Mouse (Mus musculus): ENCODE measurements around the gene Zfp30. TPM values are rescaled to one million over a fixed set of nuclear protein-coding genes. Genes with fewer than 3 reads are reported as not detected.

Gene Zfp30
- 1 to 10 TPM; 6.8 to 7.3 TPM for total RNA-seq (2021)
- long read RNA-seq, experiment 1, transcript Zfp30-201 (5 exons, 3,558 nt) = major isoform, 5 of 20 reads
- long read RNA-seq, experiment 1, partial matches to known transcripts = 10 of 20 reads
- long read RNA-seq, experiment 1, other reads (novel, unspliced or antisense) = 4 of 20 reads
- long read RNA-seq, experiment 2, partial matches to known transcripts = 2 of 6 reads
- long read RNA-seq, experiment 2, other reads (novel, unspliced or antisense) = 3 of 6 reads

GRCm38 (mm10) chr7:29783871-29784551 lies at the start of gene Zfp30:
Gene Zfp30 (plus strand): TSS chr7:29783998.
- DNase-seq (ENCODE audit: low spot score in 2 of 2) = peak; percentile 51 to 71

DNA sequence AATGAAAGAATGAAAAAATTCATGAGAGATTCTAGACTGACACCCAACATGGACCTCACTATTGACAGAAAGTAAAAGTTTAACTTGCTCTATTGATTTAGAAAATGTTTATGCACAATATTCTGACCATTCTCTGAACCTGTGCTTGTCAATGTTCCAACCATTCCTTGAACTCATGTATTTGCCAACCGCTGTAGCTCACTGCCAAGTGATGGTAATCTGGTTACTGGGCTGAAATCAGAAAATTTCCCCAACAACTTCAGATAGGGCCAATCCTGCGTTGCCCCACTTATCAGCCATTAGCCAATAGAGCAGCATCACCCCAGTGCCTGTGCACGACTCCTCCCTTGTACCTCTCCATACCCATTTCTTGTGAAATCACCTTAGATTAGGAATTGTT lies 41.5 kb upstream of the Zfp30 start:
- DNase-seq (ENCODE audit: low spot score in 2 of 2) = no peak

DNA sequence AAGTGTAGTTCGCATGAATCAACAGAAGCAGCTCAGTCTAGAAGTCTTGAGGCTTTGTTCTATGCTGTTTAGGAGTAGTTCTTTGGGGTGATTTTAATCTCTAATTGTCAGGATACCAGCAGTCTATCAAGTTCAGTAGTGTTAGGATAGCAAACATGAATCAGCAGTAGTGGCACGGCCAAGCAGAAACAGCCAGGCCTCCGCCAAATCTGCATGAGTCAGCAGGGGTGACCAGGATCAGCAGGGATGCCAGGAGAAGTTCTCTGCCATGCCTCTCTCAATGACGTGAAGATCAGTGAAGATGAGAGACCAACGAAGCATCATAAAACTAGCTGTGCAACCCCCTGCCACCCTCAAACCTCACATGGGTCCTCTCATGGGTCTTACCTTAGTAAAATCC lies 23.3 kb upstream of the Zfp30 start:
- no peak for DNase-seq (ENCODE audit: low spot score in 2 of 2)

DNA sequence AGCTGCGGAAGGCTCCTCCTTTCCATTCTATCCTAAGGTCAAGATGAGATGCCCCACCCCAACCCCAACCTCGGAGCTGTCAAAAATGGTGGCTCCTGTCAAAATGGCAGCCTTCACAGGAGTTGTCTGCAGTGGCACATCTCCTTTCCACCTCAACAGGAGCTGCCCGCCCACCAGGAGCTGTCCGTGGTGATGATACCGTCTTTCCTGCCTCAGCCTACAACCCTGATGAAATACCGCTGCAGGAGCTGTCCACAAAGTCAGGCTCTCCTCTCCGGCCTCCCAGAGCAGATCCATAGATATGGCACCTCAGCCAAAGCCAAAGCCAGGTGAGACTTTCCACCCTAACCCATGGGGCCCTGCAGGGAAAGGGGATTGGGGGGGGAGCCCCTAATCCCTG lies 19.1 kb upstream of the Zfp30 start:
- DNase-seq (ENCODE audit: low spot score in 2 of 2) = no peak

DNA sequence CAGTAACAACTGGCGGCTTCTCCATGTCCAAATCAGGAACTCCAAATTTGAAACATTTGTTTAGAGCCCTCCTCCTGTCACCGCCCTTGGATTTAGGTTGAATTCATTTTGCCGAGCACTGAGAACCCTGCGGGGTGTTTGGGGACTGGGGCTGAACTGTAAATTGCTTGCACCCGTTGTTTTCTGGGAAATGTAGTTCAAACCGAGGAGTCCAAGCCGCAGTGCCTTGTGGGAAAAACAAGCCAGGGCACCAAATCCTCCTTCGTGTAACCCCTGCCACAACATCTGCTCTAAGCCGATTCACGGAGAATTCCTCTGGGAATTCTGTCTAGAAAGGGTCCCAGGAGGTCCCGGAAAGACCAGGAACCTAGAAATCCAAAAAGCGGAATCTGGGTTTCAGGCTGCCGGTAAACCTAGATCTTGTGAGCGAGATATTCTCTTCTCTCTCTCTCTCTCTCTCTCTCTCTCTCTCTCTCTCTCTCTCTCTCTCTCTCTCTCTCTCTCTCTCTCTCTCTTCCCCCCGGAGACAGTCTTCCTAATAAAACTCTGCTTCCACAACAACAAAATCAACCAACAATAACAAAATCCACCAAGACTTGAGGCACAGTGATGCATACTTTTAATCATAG lies 16.6 kb upstream of the Zfp30 start:
- DNase-seq (ENCODE audit: low spot score in 2 of 2) = peak; percentile 20 to 69

DNA sequence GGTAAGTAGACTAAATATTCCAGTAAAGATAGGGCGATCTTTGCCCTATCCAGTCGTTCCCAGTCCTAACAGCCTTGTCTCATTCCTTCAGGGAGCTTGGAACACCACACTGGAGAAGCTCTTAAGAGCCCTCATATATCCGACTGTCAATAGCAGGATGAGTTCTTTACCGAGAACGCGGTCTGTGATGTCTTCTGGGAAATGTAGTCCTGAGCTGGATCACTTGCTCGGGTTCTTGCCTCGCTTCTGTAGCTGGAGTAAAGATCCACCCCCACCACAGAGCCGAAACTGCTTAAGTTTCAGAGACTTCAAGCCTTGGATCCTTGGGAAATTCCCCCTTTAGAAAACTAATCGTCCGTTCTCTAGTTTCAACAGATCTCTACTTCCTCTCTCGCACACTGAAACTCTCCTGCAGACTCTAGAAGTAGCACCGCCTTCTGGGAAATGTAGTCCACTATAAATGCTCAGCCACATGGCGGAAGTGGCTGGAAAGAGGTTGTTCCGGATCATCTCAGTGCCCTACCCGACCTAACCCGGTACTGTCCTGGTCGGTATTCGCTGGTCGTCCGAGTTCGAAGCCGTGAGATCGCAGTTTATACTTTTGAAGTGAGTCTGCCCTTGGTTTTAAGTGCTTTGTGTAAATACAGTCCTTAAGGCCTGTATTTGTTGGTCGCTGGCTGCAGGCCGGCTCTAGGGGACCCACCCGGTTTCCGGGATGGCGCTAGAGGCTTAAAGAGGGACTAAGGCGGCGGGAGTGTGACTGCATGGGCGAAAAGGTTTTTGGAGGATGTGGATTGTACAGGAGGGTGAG lies 15.5 kb upstream of the Zfp30 start, which contains the start of gene Zfp84:
Zfp84 (plus strand) TSS at position 463 of the 811 bp plus-strand sequence.
- DNase-seq (ENCODE audit: low spot score in 2 of 2) = peak; percentile 27 to 72

DNA sequence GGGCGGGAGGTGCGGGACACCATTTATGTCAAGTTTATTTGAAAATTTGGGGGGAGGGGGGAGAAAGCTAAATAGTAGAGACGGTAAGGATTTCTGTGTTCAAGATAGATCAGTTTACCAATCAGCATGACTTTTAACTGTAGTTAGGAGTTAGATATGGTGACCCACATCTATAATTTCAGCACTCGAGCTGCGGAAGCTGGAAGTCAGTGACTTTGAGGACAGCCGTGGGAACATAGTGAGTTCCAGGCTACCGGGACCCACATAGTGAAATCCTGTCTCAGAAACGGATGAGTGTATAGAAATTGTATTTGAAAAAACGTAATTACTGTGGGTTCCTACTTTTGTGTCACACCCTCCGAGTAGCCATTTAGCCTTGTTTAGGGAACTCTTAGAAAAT lies 14.8 kb upstream of the Zfp30 start:
- no peak for DNase-seq (ENCODE audit: low spot score in 2 of 2)

DNA sequence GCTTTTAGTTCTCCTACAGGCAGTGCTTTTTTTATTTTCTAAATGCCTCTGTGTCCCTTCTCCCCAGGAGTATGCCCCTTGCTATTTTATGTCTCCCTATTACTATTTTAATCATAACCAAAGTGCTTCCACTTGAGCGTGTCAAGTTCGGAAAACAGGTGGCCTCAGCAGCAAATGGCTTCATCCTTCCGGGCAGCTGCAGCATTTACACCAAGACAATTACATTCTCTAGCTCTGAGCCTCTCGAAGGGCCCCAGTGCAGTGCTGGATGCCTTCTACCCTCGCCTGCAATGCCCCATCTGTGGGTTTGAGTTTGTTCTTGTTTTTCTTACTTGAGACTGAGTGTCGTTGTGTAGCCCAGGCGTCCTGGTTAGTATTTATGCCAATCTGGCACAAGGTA lies 10.3 kb upstream of the Zfp30 start:
- DNase-seq (ENCODE audit: low spot score in 2 of 2) = no peak

- DNase-seq (ENCODE audit: low spot score in 2 of 2) = no peak
These were observed 9.4 kb upstream of the Zfp30 start for GRCm38 (mm10) chr7:29774371-29774770.

- no peak for DNase-seq (ENCODE audit: low spot score in 2 of 2)
These were observed 7.2 kb upstream of the Zfp30 start for GRCm38 (mm10) chr7:29776568-29776967.

- no peak for DNase-seq (ENCODE audit: low spot score in 2 of 2)
These were observed 6.4 kb upstream of the Zfp30 start for GRCm38 (mm10) chr7:29777372-29777771.

GRCm38 (mm10) chr7:29785023-29785422 lies 1.2 kb downstream of the Zfp30 start:
- DNase-seq (ENCODE audit: low spot score in 2 of 2) = no peak

DNA sequence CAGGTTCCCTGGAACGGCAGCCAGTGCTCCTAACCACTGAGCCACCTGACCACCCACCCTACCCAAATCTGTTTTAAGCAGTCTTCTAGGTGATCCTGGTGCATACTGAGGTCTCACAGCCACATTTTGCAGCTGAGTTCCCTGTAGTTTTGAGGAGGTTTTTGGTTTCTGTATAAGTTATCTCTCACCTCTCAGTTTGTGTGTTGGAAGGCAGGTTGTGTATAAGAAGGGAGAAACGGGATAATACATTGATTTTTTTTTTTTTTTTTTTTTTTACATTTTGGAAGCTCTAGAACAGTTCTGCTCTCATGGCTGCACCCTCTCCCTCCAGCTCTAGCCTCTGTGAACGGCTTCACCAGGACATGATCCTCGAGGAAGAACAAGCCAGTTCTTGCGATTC lies 2.1 kb downstream of the Zfp30 start:
- no peak for DNase-seq (ENCODE audit: low spot score in 2 of 2)

DNA sequence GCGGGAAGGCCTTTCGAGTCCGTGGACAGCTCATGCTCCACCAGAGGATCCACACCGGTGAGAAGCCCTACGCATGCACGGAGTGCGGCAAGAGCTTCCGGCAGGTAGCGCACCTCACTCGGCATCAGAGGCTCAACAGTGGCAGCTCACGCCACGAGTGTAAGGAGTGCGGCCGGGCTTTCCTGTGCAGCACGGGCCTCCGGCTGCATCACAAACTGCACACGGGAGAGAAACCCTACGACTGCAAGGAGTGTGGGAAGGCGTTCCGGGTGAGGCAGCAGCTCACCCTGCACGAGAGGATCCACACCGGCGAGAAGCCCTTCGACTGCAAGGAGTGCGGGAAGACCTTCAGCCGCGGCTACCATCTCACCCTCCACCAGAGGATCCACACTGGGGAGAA lies 9.1 kb downstream of the Zfp30 start:
- no peak for DNase-seq (ENCODE audit: low spot score in 2 of 2)

GRCm38 (mm10) chr7:29807046-29807445 lies 23.2 kb downstream of the Zfp30 start:
- DNase-seq (ENCODE audit: low spot score in 2 of 2) = no peak

- no peak for DNase-seq (ENCODE audit: low spot score in 2 of 2)
These were observed 28.4 kb downstream of the Zfp30 start for GRCm38 (mm10) chr7:29812244-29812643.

- DNase-seq (ENCODE audit: low spot score in 2 of 2) = no peak
These were observed 30.6 kb downstream of the Zfp30 start for GRCm38 (mm10) chr7:29814381-29814780.

- no peak for DNase-seq (ENCODE audit: low spot score in 2 of 2)
These were observed 31.4 kb downstream of the Zfp30 start for GRCm38 (mm10) chr7:29815061-29815784.

- peak; percentile 29 to 71 for DNase-seq (ENCODE audit: low spot score in 2 of 2)
These were observed 32.2 kb downstream of the Zfp30 start, which contains the start of gene Zfp790 for GRCm38 (mm10) chr7:29815910-29816429. Gene Zfp790 (plus strand): TSS chr7:29816114.

GRCm38 (mm10) chr7:29818619-29819254 lies 34.9 kb downstream of the Zfp30 start:
- peak in 1 of 2 experiments; percentile 26 for DNase-seq (ENCODE audit: low spot score in 2 of 2)
